Mouse (Mus musculus): ENCODE data around the gene Dcpp1. TPM values are rescaled to one million over a fixed set of nuclear protein-coding genes. Genes with fewer than 3 reads are reported as not detected.
A peak's percentile ranks its signal among the peaks of the same experiment; 100 is the strongest.
"Not testable (repeated sequence)": the region's sequence is repeated elsewhere in the genome, so short reads cannot be mapped to it uniquely, and the experiment has no call there.

Gene Dcpp1
- not detected for total RNA-seq (2021)
- long read RNA-seq, experiment 1 = 0 reads
- long read RNA-seq, experiment 2 = 0 reads

DNA sequence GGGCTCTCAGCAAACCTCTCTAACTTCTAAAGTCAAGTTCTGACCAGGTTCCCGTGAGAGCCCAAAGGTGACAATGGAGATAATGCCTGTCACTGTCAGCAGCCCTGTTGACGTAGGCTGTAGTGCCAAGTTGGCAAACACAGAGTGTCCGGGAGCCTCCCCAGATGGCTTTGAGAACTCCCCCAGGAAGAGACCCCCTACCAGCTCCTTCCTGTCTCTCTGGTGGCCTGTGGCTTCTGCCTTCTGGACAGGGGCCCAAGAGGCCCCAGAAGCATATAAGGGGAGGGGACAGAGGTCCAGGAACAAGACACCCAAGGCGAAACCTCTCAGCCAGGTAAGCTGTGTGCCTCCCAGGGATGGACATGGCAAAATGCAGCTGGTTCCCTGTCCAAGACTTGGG, at the start of gene Dcpp1, which contains the start of gene Dcpp2:
Dcpp1 (plus strand) TSS at position 301 of the 400 bp plus-strand sequence.
Dcpp2 (plus strand) TSS at position 305 of the 400 bp plus-strand sequence.
- DNase-seq = not testable (repeated sequence)

DNA sequence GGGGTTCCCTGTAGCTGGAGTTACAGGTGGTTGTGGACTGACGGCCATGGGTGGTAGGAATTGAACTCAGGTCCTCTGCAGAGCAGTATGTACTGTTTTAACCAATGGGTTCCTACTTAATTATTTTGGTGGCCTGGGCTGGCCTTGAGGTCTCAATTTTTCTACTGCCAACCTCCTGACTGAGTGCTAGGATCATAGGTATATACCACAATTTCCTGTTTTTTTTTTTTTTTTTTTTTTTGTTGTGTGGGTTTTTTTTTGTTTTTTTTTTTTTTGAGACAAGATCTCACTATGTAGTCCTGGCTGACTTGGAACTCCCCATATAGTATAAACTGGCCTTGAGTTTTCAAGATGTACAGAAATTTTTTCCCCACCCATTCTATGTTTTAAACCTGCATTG, 49.5 kb upstream of the Dcpp1 start:
- no peak for DNase-seq

DNA sequence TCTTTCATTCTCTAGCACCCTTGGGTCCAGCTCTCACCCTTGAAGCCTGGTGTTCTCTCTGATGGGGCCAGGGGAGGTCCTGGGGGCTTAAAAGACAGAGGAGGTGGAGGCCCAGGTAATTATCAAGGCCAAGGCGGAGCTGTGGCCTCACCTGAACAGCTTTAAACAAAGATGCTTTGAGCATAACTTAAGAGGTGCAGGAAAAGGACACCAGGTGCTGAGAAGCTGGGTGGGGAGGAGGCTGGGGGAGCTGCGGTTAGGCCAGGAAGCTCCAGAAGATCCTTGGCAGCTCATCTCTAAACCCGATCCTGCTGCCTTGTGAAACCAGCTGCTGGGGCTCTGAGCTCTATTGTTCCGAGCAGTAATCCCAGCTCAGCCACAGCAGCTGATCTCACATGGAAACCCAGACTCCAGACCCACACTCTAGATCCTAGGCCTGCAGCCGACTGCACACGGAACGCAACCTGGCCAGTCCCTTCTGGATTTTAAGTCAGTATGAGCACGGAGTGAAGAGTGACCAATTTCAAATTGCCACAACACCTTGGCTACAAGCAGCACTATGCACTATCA, 44.6 kb upstream of the Dcpp1 start, which contains the start of gene Prss33:
Prss33 (minus strand) TSS at position 51 of the 570 bp plus-strand sequence.
- no peak for DNase-seq

DNA sequence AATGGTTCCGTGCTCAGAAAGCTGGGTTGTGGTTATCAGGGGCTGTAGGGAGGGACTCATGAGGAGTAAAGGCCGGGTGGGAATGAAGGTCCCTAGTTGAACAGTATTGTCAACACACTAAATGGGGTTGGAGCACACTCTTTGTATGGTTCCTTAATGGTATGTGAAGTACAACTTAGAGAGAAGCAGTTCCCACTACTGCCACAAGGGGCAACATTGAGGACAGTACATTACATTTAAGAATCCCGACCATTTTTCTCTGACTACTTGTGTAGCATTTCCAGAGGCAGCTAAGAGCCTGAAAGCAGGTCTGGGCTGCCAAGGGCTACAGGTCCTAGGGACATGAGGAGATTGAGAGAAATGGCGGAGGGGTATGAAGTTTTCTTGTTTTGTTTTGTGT, 39.5 kb upstream of the Dcpp1 start:
- peak; percentile 61 for DNase-seq

DNA sequence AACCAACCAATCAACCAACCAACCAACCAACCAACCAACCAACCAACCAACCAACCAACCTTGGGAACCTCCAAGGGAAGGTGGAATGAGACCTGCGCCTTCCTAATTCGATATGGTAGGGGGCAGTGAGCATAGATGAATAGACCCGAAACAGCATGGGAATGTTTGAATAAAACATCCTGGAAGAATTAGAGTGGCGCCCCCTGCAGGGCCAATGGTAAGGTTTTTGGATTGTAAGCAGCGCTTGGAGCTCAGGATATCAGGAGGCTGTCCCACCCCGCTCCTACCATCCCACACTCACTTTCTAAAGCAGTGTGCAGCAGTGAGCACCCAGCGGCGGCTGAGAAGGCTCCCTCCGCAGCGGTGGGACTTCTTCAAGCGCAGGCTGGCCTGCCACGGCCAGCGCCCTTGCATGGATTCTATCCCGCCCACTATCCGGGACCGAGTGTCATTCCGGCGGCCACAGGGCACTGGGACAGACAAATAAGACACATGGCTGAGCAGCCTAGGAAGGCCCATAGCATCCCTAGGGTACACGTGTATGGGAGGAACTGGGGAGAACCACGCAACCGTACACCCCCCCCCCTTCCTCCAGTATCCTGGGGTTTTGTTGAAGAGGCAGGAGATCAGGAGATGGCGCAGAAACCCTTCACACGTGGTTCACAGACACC, 37.4 kb upstream of the Dcpp1 start:
- no peak for DNase-seq

DNA sequence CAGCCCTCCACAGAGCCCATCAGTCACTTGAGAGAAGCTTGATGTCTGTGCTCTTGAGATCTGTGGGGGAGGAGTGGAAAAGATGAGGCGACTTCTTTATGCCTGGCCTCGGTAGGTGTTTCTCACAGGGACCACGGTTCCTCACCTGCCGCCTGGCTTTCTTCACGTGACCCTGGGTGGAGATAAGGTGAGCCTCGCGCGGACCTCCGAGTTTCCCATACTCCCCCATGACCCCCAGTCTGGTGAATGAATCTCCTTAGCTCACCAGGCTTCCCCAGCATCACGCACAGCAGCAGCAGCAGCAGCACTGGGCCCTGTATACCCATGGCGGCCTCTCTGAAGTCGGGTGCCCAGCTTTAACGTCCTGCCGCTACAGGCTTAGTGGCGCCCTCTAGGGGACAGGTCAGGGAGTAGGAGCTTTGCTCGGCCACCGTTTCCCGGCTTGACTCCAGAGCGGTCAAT, 36.8 kb upstream of the Dcpp1 start, which contains the start of the genes Prss32 and Prss41:
Prss32 (plus strand) TSS at position 44 of the 462 bp plus-strand sequence.
Prss41 (minus strand) TSS at position 361 of the 462 bp plus-strand sequence.
- peak; percentile 68 for DNase-seq

DNA sequence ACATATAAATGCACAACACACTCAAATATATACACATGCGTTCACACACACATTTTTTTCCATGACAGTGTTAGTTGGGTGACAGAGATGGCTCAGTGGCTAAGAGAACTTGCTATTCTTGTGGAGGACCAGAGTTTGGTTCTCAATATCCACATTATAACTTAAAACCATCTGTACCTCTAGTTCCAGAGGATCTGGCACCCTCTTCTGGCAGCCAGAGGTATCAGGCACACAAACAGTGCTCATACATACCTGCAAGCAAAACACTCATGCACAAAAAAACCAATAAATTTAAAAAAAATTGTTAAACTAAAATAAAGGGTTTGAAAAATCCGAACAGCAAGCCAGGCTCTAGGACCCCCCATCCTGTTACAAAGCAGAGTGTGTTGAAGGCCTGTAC, 30.6 kb upstream of the Dcpp1 start:
- no peak for DNase-seq

DNA sequence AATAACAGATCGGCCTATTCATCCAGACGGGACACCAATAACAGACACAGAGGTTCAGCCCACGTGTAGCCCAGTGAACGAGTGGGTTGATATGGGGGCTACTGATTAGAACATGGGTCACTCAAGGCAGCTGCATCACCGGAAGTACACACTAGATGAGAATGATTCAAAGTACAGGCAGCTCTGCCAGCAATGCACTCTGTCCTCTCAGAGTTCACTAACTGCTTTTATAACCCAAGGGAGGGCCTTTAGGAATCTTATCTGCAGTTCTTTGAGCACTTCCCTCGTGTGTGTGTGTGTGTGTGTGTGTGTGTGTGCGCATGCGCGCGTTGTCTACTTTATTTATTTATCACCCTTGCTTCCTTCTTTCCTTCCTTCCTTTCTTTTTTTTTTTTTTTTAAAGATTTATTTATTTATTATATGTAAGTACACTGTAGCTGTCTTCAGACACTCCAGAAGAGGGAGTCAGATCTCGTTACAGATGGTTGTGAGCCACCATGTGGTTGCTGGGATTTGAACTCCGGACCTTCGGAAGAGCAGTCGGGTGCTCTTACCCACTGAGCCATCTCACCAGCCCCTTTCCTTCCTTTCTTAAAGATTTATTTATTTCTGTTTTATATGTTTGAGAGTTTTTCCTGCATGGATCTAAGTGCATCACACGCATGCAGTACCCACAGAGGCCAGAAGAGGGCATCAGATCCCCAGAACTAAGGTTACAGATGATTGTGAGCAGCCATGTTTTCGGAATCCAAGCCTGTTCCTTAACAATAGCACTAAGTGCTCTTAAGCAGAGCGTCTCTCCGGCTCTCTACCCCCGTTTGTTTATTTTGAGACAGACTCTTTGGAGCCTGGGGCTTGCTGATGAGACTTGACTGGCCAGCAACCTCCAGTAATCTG, 29.6 kb upstream of the Dcpp1 start:
- peak; percentile 72 for DNase-seq

DNA sequence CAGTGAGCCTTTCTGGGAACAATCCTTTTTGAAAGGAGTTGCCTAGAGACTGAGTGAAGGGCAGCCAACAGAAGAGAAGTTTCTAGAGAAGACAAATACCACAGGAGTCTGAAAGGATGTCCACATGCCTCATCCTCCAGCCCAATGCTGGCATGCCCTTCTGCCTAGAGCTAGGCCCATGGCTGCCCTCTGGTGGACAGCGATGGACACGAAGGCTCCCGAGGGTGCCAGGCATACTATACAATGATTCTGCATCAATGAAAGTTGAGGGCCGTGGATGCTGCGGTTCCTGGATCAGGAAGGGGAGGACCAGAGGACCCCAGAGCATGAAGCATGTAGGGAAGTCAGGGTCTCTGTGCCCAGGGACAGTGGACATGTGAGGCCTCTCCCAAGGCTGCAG, 27.4 kb upstream of the Dcpp1 start:
- peak; percentile 67 for DNase-seq

DNA sequence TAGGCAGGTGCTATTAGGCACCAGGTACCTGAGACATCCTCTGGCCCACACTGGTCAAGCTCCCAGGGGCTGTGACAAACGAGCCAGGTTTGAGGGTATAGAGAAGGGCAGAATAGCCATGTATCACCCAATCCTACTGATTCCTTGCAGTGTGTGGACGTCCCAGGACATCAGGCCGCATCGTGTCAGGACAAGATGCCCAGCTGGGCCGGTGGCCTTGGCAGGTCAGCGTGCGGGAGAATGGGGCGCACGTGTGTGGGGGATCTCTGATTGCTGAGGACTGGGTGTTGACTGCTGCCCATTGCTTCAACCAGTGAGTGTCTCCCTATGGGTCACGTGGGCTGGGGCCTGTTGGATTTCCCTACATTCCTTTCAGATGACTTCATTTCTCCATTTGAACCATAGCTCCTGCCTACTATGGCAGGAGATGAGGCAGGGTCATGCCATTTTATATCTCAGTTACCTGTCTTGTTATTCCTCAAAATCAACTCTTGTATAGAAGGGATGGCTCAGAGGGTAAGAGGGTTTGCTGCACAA, 26.4 kb upstream of the Dcpp1 start:
- DNase-seq = no peak

DNA sequence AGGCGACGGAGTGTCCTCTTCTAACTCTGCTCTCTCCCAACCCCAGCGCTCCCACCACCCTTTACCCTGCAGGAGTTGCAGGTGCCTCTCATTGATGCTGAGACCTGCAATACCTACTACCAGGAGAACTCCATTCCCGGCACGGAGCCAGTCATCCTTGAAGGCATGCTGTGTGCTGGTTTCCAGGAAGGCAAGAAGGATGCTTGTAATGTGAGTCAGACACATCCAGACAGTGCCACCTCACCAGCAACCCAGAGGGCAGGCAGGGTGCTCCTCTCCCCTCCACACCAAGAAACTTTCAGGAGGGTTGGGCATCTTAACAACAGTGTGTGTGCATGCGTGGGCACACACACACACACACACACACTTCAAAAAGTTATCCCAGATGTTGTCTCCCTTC, 23.5 kb upstream of the Dcpp1 start:
- no peak for DNase-seq

DNA sequence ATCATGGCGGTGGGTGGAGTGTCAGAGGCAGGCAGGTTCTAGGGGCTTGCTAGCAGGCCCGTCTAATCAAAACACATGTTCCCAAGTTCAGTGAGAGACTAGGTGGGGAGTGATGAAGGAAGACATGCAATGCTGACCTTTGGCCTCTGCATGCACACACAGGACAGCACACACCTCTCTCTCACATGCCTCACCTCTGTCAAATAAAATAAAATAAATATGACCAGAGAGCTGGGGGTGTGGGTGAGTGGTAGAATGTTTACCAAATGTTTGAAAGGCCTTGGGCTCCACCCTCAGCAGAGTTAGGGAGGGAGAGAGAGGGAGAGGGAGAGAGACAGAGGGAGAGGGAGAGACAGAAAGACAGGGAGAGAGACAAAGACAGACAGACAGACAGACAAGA, 22.8 kb upstream of the Dcpp1 start:
- DNase-seq = no peak

DNA sequence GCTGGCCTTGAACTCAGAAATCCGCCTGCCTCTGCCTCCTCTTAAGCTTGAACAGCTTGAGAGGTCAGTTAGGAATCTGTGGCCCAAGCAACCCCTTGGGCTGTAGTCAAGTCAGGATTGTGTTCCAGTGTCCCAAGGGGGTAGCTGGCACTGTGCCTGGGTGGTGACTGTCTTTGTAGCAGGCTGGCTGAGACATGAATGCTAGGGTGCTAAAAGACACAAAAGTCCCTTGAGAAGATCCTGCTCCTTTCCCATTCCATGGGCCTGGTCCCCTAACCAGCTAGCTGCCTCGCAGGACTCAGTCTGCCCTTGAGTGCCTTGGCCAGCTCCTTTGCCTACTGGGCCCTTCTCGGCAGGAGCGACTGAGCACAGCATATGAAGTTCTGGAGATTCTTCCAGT, 17.8 kb upstream of the Dcpp1 start:
- no peak for DNase-seq

DNA sequence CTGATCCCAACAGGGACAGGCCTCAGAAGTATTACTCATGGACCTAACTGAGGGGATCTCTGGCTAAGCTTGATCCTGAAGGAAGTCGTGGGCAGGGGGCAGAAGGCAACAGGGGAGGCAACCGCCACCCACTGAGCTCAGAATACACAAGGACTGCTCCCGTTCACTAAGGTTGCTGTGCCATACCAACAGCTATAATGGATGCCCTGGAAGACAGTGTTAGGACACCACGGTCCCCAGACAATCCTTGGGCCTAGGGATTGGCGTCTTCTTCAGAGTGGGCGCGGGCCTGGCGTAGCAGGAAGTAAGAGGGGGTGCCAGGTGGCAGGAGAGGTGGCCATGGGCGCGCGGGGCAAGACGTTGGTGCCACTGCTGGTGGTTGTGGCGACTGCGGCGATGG, 12.9 kb upstream of the Dcpp1 start, which contains the start of gene Prss21:
Prss21 (plus strand) TSS at position 301 of the 400 bp plus-strand sequence.
- no peak for DNase-seq

DNA sequence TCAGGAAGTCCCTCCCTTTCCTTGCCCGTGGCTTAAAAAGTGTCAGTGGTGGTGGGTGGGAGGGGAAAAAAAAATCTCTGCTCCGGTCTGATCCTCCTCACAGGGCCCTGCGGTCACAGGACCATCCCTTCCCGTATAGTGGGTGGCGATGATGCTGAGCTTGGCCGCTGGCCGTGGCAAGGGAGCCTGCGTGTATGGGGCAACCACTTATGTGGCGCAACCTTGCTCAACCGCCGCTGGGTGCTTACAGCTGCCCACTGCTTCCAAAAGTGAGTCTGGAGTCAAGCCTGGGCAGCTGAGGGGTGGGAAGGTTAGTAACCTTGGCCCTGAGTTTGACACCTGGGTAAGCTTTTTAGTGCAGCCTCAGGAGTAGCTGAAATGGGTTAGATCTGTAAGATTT, 12.2 kb upstream of the Dcpp1 start:
- DNase-seq = no peak

DNA sequence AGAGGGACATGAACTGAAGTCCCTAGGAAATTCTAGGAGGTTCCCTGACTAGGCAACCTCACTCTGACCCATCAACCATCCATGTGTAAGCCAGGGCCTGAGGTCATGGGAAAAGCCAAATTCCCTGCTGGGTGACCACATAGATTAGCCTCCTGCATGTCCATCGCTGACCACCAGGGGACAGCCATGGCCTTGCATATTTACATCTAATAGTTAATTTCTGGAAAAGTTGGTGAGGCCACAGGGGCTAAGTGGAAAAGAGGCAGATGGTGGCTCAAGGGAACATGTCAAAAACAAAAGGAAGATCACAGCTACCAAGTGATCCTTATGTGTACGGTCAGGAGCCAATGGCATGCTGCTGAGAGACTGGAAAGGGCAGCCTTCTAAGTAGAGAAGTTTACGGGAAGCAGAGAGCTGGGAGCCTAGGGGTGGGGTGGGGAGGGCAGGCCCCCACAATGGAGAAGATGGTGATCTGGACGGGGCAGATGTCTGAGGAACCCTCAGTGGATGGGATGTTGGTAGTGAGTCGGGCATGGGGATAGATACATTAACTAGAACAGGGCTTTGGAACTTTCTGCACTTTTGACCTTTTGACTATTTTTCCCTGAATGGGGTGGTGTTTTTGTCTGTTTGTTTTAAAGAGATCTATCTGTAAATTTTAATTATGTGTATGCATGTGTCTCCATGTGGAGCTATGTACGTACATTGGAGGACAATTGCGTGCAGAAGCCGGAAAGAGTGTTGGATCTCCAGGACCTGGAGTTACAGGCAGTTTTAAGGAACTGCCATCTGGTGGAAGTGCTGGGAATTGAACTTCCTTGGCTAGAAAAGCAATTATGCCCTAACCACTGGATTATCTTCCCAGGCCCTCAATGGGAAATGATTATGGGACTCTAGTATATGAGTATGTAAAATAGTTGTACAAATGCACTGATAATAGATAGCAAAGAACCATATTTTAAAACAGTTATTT, 6.5 kb upstream of the Dcpp1 start:
- DNase-seq = peak; percentile 59

DNA sequence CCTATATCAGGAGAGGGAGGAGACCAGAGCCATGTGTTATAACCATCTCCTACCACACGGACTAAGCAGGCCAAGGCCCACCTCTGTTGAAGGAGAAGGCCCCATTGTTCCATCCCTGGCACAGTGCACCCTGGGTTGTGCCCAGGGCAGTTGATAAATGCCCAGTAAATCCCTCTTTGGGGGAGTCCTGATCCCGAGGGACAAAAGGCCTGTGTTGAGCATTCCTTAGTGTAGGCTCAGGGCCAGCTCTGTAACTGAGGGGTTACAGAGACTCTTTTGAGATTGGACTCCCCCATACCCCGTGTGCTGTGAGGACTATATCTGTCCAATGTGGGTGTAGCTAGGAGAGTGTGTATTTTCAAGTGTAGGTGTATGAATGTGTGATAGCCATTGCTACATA, 3.9 kb upstream of the Dcpp1 start:
- DNase-seq = no peak

DNA sequence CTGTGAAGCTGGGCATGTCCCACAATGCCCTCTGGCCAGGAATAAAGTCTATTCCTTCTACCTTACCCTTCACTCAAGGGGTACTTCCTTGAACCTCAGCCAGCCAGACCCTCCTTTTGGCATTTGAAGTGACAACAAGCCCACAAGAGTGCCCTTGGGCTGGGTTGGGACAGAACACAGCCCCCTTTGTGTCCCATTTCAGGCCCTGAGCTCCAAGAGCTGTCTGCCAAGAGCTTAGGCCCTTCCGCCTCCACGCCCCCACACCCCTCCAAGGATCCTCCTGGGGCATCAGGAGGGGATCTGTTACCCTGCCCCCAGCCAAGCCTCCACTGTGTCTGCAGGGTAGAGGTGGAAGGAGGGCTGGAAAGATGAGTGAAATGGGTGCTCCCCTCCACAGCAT, 3.5 kb upstream of the Dcpp1 start:
- DNase-seq = no peak

DNA sequence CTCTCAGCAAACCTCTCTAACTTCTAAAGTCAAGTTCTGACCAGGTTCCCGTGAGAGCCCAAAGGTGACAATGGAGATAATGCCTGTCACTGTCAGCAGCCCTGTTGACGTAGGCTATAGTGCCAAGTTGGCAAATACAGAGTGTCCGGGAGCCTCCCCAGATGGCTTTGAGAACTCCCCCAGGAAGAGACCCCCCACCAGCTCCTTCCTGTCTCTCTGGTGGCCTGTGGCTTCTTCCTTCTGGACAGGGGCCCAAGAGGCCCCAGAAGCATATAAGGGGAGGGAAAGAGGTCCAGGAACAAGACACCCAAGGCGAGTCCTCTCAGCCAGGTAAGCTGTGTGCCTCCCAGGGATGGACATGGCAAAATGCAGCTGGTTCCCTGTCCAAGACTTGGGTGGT, 36.5 kb downstream of the Dcpp1 start, which contains the start of gene Dcpp3:
Dcpp3 (plus strand) TSS at position 301 of the 400 bp plus-strand sequence.
- not testable (repeated sequence) for DNase-seq

DNA sequence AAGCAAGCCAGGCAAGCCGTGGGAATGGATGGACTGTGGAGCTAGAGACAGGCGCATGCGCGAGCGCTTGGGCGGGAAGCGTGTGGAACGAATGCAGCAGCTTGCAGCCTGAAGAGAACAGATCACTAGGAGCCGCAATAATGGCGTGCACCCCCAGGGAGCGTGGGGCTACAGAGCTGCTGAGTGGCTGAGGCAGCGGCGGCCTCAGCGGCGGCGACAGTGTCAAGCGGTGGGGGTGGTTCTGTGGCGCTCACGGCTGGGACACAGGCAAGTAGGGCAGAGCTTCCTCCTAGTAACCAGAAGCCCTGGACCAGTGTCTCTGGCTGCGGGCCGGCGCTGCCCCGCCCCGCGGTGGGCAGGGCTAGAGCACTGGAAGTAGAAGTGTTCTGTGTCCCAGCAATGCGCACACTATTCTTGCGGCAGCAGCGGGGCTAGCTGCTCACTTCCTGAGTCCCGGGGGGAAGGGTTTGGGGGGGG, 43.9 kb downstream of the Dcpp1 start:
- DNase-seq = peak; percentile 88

DNA sequence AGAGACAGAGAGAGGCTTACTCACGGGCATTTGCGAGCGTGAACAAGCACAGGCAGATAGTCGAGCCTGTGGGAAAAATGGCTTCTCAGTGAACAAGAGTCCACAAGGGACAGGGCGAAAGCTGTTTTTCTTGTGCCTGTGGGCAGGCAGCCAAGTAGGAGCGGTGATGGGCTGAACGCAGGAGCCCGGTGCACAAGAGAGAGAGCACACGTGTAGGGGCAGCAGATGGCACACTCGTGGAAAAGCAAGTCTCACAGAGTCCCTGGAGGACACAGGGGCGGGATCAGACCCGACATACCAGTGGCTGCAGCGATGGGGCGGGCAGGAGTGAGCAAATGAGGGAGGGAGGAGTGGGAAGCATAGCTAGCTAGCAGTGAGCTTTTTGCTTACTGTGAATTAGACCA, 44.4 kb downstream of the Dcpp1 start:
- DNase-seq = peak; percentile 54

Measured in gastrocnemius, postnatal 10 days (tissue).